Mouse (Mus musculus): Measurements from ENCODE around the gene Anapc16. TPM values are rescaled to one million over a fixed set of nuclear protein-coding genes. Genes with fewer than 3 reads are reported as not detected.

Gene Anapc16
- total RNA-seq, 4 experiments from 2014 or later, result 66.2 to 69.6 (median 67.9) TPM

- no peak for DNase-seq (ENCODE audit: low spot score in 2 of 2)
Observed at GRCm38 (mm10) chr10:59949783-59950605, 52.9 kb downstream of the Anapc16 start.

- no peak for DNase-seq (ENCODE audit: low spot score in 2 of 2)
Observed at GRCm38 (mm10) chr10:59949255-59949648, 53.7 kb downstream of the Anapc16 start.

GRCm38 (mm10) chr10:59948363-59949254 is 54.3 kb downstream of the Anapc16 start:
- no peak for DNase-seq (ENCODE audit: low spot score in 2 of 2)

GRCm38 (mm10) chr10:59947296-59948073 is 55.5 kb downstream of the Anapc16 start:
- DNase-seq (ENCODE audit: low spot score in 2 of 2), result no peak

GRCm38 (mm10) chr10:59946362-59946761 is 56.6 kb downstream of the Anapc16 start:
- no peak for DNase-seq (ENCODE audit: low spot score in 2 of 2)

- DNase-seq (ENCODE audit: low spot score in 2 of 2), result no peak
Observed at GRCm38 (mm10) chr10:59945416-59945815, 57.5 kb downstream of the Anapc16 start.

- peak; percentile 78 to 87 for DNase-seq (ENCODE audit: low spot score in 2 of 2)
Observed at GRCm38 (mm10) chr10:59943421-59943989, 59.4 kb downstream of the Anapc16 start.

GRCm38 (mm10) chr10:59942847-59943420 is 60.0 kb downstream of the Anapc16 start:
- DNase-seq (ENCODE audit: low spot score in 2 of 2), result peak; percentile 76 to 83

GRCm38 (mm10) chr10:59942281-59942846 is 60.6 kb downstream of the Anapc16 start:
- DNase-seq (ENCODE audit: low spot score in 2 of 2), result no peak

- DNase-seq (ENCODE audit: low spot score in 2 of 2), result no peak
Observed at GRCm38 (mm10) chr10:59939081-59939480, 63.9 kb downstream of the Anapc16 start.

GRCm38 (mm10) chr10:59938662-59939061 is 64.3 kb downstream of the Anapc16 start:
- no peak for DNase-seq (ENCODE audit: low spot score in 2 of 2)

Other genes with a start within 250 kb of the Anapc16 start
- gene Dnajb12, start 123.6 kb downstream of the Anapc16 start, total RNA-seq (2022), result 10 to 100 TPM; 51.1 to 55.4 (median 52.6) TPM
- 10 to 100 TPM; 51.3 to 71.6 (median 61.4) TPM for gene Ddit4, start 51.3 kb downstream of the Anapc16 start, total RNA-seq (2022)
- gene Ascc1, start 330 bp downstream of the Anapc16 start, total RNA-seq (2022), result 10 to 100 TPM; 17.0 to 19.1 (median 17.7) TPM
- 100 to 1,000 TPM; 467 to 536 (median 508) TPM for gene Spock2, start 103.1 kb upstream of the Anapc16 start, total RNA-seq (2022)
- gene Chst3, start 216.1 kb upstream of the Anapc16 start, total RNA-seq (2022), result 1 to 10 TPM; 1.3 to 2.5 (median 1.8) TPM

All from layer of hippocampus, adult 8-10 months (tissue).